Mouse (Mus musculus): ENCODE measurements at regions not wholly inside any gene's neighbourhood (a gene's known extent, or its start where the extent isn't known, plus 50 kb on each side); places are given as distances from the start of the nearest gene placed in this dataset.

GRCm38 (mm10) chr4:29130485-29130884 lies 317.6 kb downstream of the Epha7 start:
- Histone ChIP-seq H3K4me3 (ENCODE audit: insufficient read depth, low read length) (no peak overlapping the region), H3K4me1 (ENCODE audit: control insufficient read depth, insufficient read depth, low read length) (no peaks in the 10 kb centered on the region), H3K27ac (ENCODE audit: insufficient read depth, low read length) (no peak overlapping the region)
- TF ChIP-seq CTCF (IDR thresholded peaks at IDR 0.05; ENCODE audit: borderline replicate concordance, insufficient read depth, low read length): no peak
- no peak for TF ChIP-seq POLR2A (IDR thresholded peaks at IDR 0.05; ENCODE audit: low read depth, low read length)

GRCm38 (mm10) chr4:29133404-29134307 lies 320.7 kb downstream of the Epha7 start:
- H3K4me3 ChIP-seq (ENCODE audit: insufficient read depth, low read length): no peak overlapping the region
- no peak for TF ChIP-seq CTCF (IDR thresholded peaks at IDR 0.05; ENCODE audit: borderline replicate concordance, insufficient read depth, low read length)
- TF ChIP-seq POLR2A (IDR thresholded peaks at IDR 0.05; ENCODE audit: low read depth, low read length): no peak
- no peak overlapping the region for H3K27ac ChIP-seq (ENCODE audit: insufficient read depth, low read length)
- H3K4me1 ChIP-seq (ENCODE audit: control insufficient read depth, insufficient read depth, low read length): no peaks in the 10 kb centered on the region

GRCm38 (mm10) chr4:29135685-29136385 lies 322.9 kb downstream of the Epha7 start:
- H3K27ac ChIP-seq (ENCODE audit: insufficient read depth, low read length): no peak overlapping the region

GRCm38 (mm10) chr4:29138771-29139301 lies 325.9 kb downstream of the Epha7 start:
- H3K4me1 ChIP-seq (ENCODE audit: control insufficient read depth, insufficient read depth, low read length): no peaks in the 10 kb centered on the region
- H3K4me3 ChIP-seq (ENCODE audit: insufficient read depth, low read length): no peak overlapping the region
- TF ChIP-seq CTCF (IDR thresholded peaks at IDR 0.05; ENCODE audit: borderline replicate concordance, insufficient read depth, low read length) (no peak), POLR2A (IDR thresholded peaks at IDR 0.05; ENCODE audit: low read depth, low read length) (no peak)
- H3K27ac ChIP-seq (ENCODE audit: insufficient read depth, low read length): no peak overlapping the region

More at GRCm38 (mm10) chr4:29135685-29136385, 322.9 kb downstream of the Epha7 start:
- no peaks in the 10 kb centered on the region for H3K4me1 ChIP-seq (ENCODE audit: control insufficient read depth, insufficient read depth, low read length)
- H3K4me3 ChIP-seq (ENCODE audit: insufficient read depth, low read length): no peak overlapping the region
- TF ChIP-seq CTCF (IDR thresholded peaks at IDR 0.05; ENCODE audit: borderline replicate concordance, insufficient read depth, low read length): no peak
- no peak for TF ChIP-seq POLR2A (IDR thresholded peaks at IDR 0.05; ENCODE audit: low read depth, low read length)

- Histone ChIP-seq H3K4me3 (ENCODE audit: insufficient read depth, low read length) (no peak overlapping the region), H3K27ac (ENCODE audit: insufficient read depth, low read length) (no peak overlapping the region), H3K4me1 (ENCODE audit: control insufficient read depth, insufficient read depth, low read length) (no peaks in the 10 kb centered on the region)
- TF ChIP-seq POLR2A (IDR thresholded peaks at IDR 0.05; ENCODE audit: low read depth, low read length) (no peak), CTCF (IDR thresholded peaks at IDR 0.05; ENCODE audit: borderline replicate concordance, insufficient read depth, low read length) (no peak)
Measured at GRCm38 (mm10) chr4:29143415-29143814, 330.5 kb downstream of the Epha7 start.

GRCm38 (mm10) chr4:29145242-29145641 lies 332.3 kb downstream of the Epha7 start:
- TF ChIP-seq CTCF (IDR thresholded peaks at IDR 0.05; ENCODE audit: borderline replicate concordance, insufficient read depth, low read length) (no peak), POLR2A (IDR thresholded peaks at IDR 0.05; ENCODE audit: low read depth, low read length) (no peak)
- Histone ChIP-seq H3K4me1 (ENCODE audit: control insufficient read depth, insufficient read depth, low read length) (no peaks in the 10 kb centered on the region), H3K27ac (ENCODE audit: insufficient read depth, low read length) (no peak overlapping the region), H3K4me3 (ENCODE audit: insufficient read depth, low read length) (no peak overlapping the region)

- H3K4me3 ChIP-seq (ENCODE audit: insufficient read depth, low read length): no peak overlapping the region
- H3K27ac ChIP-seq (ENCODE audit: insufficient read depth, low read length): no peak overlapping the region
- no peak for TF ChIP-seq POLR2A (IDR thresholded peaks at IDR 0.05; ENCODE audit: low read depth, low read length)
- TF ChIP-seq CTCF (IDR thresholded peaks at IDR 0.05; ENCODE audit: borderline replicate concordance, insufficient read depth, low read length): no peak
- H3K4me1 ChIP-seq (ENCODE audit: control insufficient read depth, insufficient read depth, low read length): no peaks in the 10 kb centered on the region
Measured at GRCm38 (mm10) chr4:29152134-29152867, 339.4 kb downstream of the Epha7 start.

GRCm38 (mm10) chr4:29182494-29182893 lies 369.6 kb downstream of the Epha7 start:
- TF ChIP-seq POLR2A (IDR thresholded peaks at IDR 0.05; ENCODE audit: low read depth, low read length) (no peak), CTCF (IDR thresholded peaks at IDR 0.05; ENCODE audit: borderline replicate concordance, insufficient read depth, low read length) (no peak)
- Histone ChIP-seq H3K4me1 (ENCODE audit: control insufficient read depth, insufficient read depth, low read length) (no peaks in the 10 kb centered on the region), H3K4me3 (ENCODE audit: insufficient read depth, low read length) (no peak overlapping the region), H3K27ac (ENCODE audit: insufficient read depth, low read length) (no peak overlapping the region)

- Histone ChIP-seq H3K27ac (ENCODE audit: insufficient read depth, low read length) (no peak overlapping the region), H3K4me1 (ENCODE audit: control insufficient read depth, insufficient read depth, low read length) (no peaks in the 10 kb centered on the region), H3K4me3 (ENCODE audit: insufficient read depth, low read length) (no peak overlapping the region)
- TF ChIP-seq POLR2A (IDR thresholded peaks at IDR 0.05; ENCODE audit: low read depth, low read length): no peak
- no peak for TF ChIP-seq CTCF (IDR thresholded peaks at IDR 0.05; ENCODE audit: borderline replicate concordance, insufficient read depth, low read length)
Measured at GRCm38 (mm10) chr4:29183411-29183810, 370.5 kb downstream of the Epha7 start.

All from embryonic fibroblast, embryonic 13.5 days (primary cell).